Mouse (Mus musculus) erythroblast, embryonic 14.5 days (primary cell): ENCODE results near the gene Abcf2.

Experiments
- GATA1 ChIP-seq: IDR thresholded peaks from 2 replicates; pipeline ENCODE4 v1.6.1; 2012; ENCODE audit warnings: low read length, inconsistent platforms, mixed read lengths
- TAL1 ChIP-seq: IDR thresholded peaks from 3 replicates; pipeline ENCODE4 v1.6.1; 2012; ENCODE audit warnings: low read length, inconsistent platforms, mixed read lengths

DNA sequence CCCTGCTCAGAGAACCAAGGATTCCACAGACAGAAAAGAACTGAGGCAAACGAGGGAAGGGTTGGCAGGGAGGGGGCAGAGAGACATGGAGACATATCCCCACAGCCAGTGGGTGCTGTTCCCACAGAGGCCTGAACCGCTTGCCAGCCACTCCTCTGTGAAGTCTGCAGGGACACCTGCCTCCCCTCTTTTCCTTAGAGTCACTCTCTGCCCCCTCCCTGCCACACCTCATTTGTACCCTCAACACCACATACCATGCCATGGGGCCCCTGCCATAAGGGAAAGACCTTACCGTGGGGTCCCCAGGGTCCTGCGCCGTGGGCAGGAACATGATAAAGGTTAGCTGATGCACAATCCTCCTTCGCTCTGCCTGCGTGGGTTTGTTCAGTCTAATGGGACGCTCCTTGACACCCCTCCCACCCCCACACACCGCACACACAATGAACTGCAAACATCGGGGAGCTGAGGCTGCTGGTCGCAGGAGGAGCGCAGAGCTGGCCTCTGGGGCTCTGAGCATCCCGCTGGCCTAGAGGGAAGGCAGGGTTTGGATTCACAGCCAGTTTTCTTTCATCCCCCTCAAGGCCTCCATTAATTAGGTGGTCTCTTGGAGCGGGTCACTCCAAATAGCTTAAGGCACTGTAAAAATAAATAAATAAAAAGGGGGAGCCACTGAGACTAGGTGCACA is 28.9 kb upstream of the Abcf2 start:
- TF ChIP-seq TAL1 (no peak), GATA1 (no peak)
